Mouse (Mus musculus): ENCODE data around the gene Fam187b.
"Not testable (repeated sequence)": the region's sequence is repeated elsewhere in the genome, so short reads cannot be mapped to it uniquely, and the experiment has no call there.

The Fam187b gene

DNA sequence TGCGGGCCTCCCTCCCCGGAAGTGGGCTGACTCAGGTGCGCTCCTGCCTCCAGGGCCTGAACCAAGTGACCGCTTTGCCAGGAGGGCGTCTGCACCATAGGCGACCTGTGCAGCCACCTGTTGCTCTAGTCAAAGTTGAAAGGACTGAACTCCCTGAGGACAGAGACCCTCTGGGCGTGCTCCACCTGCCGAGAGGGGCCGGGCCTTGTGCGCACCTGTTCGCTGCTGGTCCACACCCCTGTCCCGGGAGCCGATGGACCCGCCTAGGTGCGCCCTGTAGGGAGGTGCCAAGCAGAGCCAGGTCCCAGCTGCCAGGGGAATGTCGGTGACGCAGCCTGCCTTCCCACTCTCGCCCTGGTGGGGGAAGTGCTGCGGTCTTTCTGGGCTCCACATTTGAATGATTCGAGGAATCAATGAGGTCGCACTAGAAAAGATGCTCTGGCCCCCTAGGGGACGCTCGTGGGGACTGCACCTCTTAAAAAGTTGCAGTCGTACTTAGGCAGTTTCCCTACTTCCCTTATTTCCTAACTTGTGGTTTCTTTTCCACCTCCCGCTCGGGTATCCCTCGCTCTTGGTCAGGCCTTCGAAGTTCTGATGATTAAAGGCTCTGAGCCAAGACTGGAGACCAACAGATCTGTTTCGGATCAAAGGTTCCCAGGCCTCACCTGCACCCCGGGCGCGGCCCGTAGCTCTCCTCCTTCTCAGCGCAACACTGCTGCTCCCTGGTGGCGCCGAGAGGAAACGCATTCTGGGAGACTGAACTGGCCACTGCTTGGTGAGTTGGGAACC, at the start of gene Fam187b:
Gene Fam187b, plus strand, starts transcription at position 290 of the 789 bp plus-strand sequence.
- DNase-seq (ENCODE audit: low spot score in 2 of 2): peak; percentile 85 to 92

- DNase-seq (ENCODE audit: low spot score in 2 of 2): no peak
Observed at GRCm38 (mm10) chr7:30924071-30924470, 49.5 kb upstream of the Fam187b start.

- not testable (repeated sequence) for DNase-seq (ENCODE audit: low spot score in 2 of 2)
Observed at GRCm38 (mm10) chr7:30924581-30924980, 49.0 kb upstream of the Fam187b start, which contains the start of gene Hamp2. Gene Hamp2, minus strand, starts transcription at chr7:30924681.

- not testable (repeated sequence) for DNase-seq (ENCODE audit: low spot score in 2 of 2)
Observed at GRCm38 (mm10) chr7:30935422-30936099, 38.0 kb upstream of the Fam187b start.

GRCm38 (mm10) chr7:30940070-30940469, 33.5 kb upstream of the Fam187b start:
- DNase-seq (ENCODE audit: low spot score in 2 of 2): not testable (repeated sequence)

- DNase-seq (ENCODE audit: low spot score in 2 of 2): not testable (repeated sequence)
Observed at GRCm38 (mm10) chr7:30942365-30942764, 31.2 kb upstream of the Fam187b start.

DNA sequence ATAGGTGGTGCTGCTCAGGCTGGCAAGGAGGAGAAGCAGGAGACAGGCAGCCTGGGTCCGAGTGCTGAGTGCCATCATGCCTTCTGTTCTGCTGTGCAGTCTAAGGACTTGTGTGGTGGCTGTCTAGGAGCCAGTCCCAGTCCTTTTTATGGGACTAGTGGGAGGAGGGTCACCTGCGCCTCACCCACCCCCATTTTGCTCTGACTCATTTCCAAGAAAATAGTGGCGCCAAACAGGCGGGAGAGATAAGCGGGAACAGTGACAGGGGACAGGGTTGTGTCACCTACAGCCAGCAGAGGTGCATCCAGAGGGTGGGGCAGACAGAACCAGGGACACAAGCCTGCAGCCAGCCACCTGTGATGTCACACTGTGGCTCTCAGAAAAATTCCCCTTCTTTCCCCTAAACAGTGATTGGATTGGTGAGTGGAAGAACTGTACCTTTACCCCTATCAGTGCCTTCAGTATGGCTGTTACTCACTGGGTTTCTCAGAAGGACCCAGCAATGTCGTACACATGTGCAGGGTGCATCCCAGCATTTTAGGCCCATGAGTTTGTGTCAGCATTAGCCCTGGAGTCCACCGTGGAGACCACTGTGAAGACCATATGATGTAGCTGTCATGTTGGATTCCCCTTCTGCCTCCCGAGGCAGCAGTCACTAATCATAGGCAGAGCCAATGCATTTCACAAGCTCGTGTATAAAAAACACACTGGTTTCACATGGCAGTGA, 29.5 kb upstream of the Fam187b start, which contains the start of gene Hamp:
Gene Hamp, minus strand, starts transcription at position 124 of the 727 bp plus-strand sequence.
- DNase-seq (ENCODE audit: low spot score in 2 of 2): no peak

DNA sequence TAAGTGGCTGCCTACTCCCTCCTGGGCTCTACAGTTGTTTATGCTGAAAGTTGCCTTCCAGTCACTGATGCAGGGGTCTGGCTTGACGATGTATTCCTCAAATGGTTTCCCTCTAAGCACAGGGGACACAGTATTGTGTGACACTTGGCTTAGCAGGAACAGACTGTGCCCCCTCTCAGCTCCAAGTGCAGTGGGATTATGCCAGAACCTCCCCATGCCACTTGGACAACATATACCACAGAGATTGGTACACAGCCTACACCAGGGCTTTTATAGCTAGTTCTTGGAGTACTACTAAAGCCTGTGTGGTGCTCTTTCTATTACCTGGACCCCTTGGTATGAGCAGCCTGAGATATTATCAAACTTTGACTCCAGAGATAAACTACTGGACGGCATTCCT, 28.9 kb upstream of the Fam187b start:
- DNase-seq (ENCODE audit: low spot score in 2 of 2): not testable (repeated sequence)

- DNase-seq (ENCODE audit: low spot score in 2 of 2): not testable (repeated sequence)
Observed at GRCm38 (mm10) chr7:30945466-30945865, 28.1 kb upstream of the Fam187b start.

GRCm38 (mm10) chr7:30945876-30946275, 27.7 kb upstream of the Fam187b start:
- DNase-seq (ENCODE audit: low spot score in 2 of 2): no peak

GRCm38 (mm10) chr7:30949902-30950301, 23.7 kb upstream of the Fam187b start:
- not testable (repeated sequence) for DNase-seq (ENCODE audit: low spot score in 2 of 2)

- DNase-seq (ENCODE audit: low spot score in 2 of 2): no peak
Observed at GRCm38 (mm10) chr7:30952441-30953265, 20.9 kb upstream of the Fam187b start.

- no peak for DNase-seq (ENCODE audit: low spot score in 2 of 2)
Observed at GRCm38 (mm10) chr7:30953459-30953858, 20.1 kb upstream of the Fam187b start.

DNA sequence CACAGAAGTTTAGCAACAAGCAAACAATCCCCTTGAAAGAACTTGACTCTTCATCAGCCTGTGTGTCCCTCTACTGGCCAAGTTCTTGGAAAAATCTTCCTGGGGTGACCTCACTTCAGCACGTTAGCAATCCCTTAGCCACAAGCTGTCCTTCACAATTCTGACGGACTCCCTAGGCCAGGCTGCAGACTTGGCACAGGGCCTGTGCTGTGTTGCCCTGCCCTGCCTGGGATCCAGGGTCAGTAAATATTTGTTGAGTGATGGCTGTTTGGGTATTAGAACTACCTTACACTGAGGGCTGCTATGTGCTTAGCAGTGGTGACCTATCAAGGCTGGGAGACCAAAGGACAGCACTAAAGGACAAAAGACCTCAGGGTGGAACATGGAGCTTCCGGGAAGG, 19.6 kb upstream of the Fam187b start:
- DNase-seq (ENCODE audit: low spot score in 2 of 2): no peak

- no peak for DNase-seq (ENCODE audit: low spot score in 2 of 2)
Observed at GRCm38 (mm10) chr7:30954971-30955520, 18.5 kb upstream of the Fam187b start.

GRCm38 (mm10) chr7:30955584-30956356, 17.8 kb upstream of the Fam187b start:
- DNase-seq (ENCODE audit: low spot score in 2 of 2): peak; percentile 84 to 93

GRCm38 (mm10) chr7:30956357-30956751, 17.2 kb upstream of the Fam187b start:
- DNase-seq (ENCODE audit: low spot score in 2 of 2): no peak

DNA sequence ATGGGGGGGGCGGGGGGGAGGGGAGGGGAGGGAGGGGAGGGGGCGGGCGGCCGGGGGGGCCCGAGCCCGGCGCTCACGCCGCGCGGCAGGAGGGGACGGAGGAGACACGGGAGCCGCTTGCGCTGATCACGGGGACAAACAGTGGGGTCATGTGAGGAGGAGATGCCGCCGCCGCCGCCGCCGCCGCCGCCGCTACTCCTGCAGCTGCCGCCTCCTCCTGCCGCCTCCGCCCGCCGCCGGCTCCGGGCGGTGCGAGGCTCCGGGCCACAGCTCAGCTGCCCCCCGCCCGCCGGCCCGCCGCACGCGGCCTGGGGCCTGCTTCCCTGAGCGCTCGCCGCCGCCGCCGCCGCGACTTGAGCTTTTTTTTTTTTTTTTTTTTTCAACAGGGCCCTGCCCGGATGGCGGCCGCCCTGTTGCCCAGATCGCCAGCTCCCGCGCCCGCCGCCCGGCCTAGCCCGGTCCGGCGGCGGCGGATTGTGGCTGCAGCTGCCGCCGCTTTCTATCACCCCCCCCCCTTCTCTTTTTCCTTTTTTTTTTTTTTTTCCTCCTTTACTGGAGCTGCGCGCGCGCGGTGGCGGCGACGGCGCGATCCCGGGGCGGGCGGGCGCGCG, 16.7 kb upstream of the Fam187b start, which contains the start of gene Usf2:
Gene Usf2, minus strand, starts transcription at position 48 of the 611 bp plus-strand sequence.
- DNase-seq (ENCODE audit: low spot score in 2 of 2): peak; percentile 78 to 83

DNA sequence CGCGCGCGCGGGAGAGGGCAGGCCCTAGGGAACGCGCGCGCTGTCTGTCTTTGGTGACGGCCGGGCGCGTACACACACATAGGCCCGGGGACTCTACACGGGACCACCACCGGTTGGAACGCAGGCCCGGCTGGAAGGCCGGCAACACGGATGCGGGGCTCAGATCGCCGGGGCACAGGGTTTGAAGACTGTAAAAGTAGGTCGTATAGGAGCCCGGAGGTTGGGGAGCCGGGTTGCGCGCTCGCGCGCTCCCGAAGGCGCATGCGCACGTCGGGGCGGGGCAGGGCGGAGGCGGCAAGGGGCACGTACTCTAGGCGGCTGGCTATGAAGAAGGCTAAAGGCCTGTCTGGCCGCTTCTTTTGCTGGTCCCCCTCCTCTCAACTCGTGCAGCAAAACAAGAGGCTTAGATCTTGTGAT, 16.2 kb upstream of the Fam187b start:
- DNase-seq (ENCODE audit: low spot score in 2 of 2): peak; percentile 91

Data from urinary bladder, postnatal 4 days (tissue).